Mouse (Mus musculus) T-helper 17 cell (primary cell): ENCODE data around the gene Cgref1.

ENCODE experiments used
- in situ Hi-C, 2 experiments: fragments of 300-600 bp; cut with MboI, MseI; formaldehyde crosslinking; loops; 1 replicate in 1 of 2; 2 replicates in 1 of 2; pipeline ENCODE4 v1.15.1; 2025; ENCODE audit warnings: high pct_unique_total_duplicates in 2 of 2

The Cgref1 gene

DNA sequence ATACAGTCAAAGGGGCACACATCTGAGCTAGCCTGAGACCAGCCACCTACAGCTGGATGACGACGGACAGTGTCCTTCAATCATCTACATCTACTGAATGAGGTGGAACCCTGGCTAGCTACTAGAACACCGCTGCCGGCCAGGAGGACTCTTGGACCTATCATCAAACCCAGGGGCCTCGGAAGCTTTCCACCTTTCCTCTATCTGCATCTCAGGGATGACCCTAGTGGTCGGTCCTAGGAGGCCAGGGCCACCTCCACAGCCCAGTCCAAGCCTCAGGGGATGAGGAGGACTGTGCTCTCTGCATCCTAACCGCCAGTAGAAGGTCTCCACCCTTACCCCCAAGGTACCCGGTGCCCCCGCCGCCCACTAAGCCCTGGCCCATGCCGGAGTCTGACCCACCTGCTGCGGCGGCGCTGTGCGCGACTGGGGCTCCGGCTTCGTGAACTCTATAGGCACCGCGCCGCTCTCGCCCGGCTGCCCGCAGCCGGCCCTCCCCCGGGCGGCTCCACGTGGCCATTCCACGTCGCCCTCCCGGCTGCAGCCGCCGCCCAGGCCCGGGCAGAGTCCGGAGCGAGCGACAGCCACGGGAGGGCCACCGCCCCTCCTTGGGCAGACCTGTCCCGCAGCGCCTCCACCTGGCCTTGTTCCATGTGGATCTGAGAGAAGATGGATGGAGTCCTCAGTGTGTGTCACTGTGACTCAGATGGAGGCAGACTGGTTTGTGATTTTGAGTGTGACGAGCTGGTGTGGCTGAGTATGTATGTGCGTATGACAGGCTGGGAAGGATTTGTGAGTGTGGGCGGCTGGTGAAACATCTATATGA lies at the start of gene Cgref1:
Gene Cgref1 (minus strand): TSS at position 636 of the 826 bp plus-strand sequence.
- in situ Hi-C loops = loop anchor here in 1 of 2 experiments (5.0 kb wide), 1 partner anchor 698 kb away; no protein-coding TSS in a partner anchor

DNA sequence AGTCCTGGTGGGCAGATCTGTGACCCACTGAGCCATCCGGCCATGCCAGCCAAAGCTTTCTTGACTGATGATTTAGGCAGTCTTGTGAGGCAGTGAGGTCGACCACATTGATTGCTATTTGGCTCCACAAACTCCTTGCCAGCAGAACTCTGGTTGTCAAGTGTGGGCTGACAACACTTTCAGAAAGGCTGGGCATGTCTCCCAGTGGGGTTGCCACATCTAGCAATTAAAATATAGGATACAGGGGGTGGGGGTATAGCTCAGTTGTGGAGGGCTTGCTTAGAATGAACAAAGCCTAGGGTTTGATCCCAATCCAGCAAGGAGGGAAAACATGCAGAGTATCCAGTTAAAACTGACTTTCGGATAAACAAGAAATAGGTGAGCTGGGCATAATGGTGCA lies 48.7 kb upstream of the Cgref1 start:
- in situ Hi-C loops = no loop called here

DNA sequence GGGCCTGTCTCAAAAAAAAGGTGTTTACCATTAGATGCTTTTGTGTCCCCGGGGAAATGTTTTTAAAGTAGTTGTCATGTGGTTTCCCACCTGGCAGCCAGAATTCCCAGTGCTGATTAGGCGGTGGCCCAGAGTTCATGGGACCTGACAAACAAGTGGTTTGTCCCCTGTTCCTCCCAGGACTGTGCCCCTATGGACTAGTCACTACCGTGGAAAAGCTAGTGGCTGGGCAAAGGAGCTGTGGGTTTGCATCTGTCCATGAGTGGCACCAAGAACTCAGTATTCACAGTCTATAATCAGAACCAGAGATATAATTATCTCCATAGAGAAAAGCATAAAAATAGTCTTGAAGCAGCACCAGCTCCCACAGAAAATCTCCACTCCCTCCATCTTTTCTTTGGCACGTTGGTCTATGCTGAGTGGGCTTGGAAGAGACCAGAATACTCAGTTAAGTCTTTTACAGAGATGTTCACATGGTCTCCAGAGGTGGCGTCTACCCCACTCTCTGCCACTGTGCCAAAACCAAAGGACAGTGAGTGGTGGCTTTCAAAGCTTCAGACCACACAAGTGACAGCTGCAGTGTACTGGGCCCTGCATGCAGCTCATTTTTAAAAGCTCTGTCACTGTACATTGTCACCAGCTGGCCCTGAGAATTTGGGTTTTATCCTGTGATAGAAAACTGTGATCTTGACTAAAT lies 47.7 kb upstream of the Cgref1 start:
- in situ Hi-C loops = no loop called here

DNA sequence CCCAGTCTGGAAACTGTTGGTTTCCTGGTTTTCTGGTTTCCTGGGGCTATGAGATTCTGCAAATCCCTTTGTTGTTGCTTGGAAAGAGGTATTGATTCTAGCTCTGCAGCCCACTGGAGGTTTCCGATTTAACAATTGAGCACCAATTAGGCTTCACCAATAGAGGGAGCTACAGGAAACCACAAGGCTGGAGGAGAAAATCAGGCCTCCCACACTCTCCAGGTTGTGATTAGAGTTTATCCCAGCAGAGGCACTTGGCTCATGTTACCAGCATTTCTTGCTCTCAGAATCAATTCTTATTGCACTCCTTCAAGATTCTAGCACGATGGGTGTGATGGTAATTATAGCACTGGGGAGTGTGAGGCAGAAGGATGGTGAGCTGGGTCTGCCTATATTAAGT lies 37.0 kb upstream of the Cgref1 start:
- in situ Hi-C loops = no loop called here

DNA sequence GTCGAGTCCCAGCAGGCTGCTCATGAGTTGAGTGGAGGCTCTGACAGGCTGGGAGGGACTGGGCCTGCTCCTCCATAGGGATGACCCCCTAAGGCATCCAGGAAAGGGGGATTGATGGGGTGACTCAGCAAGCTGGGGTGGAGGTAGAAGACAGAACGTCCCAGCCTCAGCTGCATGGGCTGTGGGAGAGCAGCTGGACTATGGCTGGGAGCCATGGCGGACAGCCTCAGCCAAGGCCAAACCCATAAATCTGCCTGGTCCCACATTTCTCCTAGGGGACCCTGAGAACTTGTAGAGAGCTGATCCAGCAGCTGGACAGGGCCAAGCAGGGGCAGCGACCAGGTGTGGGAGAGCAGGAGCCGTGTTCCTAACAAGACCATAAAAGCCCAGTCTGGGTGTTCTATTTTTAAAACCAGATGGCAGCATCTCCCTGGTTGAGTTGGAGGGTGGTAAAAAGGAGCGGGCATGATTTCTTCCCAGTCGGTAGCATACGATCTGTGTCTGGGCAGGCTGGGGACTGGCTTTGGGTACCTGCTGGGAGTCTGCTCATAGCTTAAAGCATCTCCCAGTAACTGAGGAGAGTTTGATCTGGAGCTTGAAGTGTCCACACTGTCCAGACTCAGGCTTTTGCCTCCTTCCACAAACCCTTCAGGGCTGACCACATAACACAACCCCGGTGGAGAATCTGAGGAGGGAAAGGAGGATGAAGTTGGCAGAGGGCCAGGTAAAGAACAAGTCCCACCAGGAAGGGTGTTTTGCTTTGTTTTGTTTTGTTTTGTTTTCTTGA lies 29.7 kb upstream of the Cgref1 start:
- in situ Hi-C loops = loop anchor here (5.0 kb wide), 1 partner anchor 43 kb away; no protein-coding TSS in a partner anchor

DNA sequence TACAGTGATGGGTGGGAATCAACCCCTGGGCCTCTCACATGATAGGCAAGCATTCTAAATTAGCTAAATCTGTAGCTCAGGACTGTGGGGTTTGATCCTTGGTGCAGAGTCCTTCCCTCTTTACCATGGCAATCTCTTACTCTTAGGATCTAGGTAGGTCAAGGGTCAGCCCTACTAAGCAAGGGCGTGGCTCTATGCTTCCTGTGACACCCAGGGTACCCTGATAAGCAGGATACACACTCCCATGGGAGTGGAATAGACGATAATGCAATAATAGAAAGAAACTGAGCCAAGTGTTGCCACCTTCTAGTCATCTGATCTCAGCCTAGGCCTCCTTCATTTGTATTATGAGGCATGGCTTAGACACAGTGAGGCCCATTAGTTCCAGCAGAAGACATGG lies 24.0 kb upstream of the Cgref1 start:
- in situ Hi-C loops = no loop called here

DNA sequence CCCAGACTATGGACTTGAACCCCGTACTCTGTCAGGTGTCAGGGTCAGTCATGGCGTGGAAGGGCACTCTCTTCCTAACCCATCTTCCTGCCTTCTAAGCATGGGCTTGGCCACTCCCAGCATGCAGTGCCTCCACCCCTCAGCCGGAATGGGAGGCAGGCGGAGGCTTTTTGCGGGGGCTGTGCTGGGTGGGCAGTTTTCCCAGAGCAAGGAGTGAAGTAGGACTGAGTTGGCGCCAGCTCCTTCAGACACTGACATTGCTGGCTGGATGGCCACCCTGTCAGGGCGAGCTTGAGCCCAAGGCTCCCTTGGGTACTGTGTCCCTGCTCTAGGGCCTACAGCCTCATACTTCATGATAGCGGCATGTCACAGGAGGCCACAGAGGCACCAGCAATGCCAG lies 23.0 kb upstream of the Cgref1 start, which contains the start of gene Tcf23:
Gene Tcf23 (plus strand): TSS at position 247 of the 400 bp plus-strand sequence.
- in situ Hi-C loops = no loop called here

DNA sequence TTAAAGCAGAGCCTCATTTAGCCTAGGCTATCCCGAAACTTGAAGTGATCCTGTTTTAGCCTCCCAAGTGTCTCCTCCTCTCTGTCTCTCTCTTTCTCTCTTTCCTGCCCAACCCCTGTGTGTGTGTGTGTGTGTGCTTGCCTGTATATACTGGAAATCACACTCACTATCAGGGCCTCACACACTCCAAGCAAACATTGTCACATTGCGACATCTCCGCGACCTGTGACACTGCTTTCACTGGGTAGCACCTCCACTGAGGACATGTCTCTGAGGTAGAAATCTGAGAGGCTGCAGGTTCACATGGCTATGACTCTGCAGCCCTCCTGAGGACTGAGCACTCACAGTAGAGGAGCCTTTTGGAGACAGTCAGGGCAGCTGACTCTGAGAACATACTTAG lies 20.8 kb upstream of the Cgref1 start:
- in situ Hi-C loops = no loop called here

DNA sequence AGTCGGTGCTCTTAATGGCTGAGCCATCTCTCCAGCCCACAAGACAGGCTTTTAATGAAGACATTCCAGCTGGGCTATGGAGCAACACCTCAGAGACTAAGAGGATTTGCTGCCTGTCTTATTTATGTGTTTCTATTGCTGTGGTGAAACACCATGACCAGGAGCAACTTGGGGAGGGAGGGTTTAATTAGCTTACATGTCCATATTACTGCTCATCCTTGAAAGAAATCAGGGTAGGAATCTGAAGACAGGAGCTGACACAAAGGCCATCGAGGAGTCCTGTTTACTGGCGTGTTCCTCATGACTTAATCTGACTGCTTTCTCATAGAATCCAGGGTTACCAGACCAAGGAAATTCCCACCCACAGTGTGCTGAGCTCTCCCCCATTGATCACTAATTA lies 18.5 kb upstream of the Cgref1 start:
- in situ Hi-C loops = no loop called here

DNA sequence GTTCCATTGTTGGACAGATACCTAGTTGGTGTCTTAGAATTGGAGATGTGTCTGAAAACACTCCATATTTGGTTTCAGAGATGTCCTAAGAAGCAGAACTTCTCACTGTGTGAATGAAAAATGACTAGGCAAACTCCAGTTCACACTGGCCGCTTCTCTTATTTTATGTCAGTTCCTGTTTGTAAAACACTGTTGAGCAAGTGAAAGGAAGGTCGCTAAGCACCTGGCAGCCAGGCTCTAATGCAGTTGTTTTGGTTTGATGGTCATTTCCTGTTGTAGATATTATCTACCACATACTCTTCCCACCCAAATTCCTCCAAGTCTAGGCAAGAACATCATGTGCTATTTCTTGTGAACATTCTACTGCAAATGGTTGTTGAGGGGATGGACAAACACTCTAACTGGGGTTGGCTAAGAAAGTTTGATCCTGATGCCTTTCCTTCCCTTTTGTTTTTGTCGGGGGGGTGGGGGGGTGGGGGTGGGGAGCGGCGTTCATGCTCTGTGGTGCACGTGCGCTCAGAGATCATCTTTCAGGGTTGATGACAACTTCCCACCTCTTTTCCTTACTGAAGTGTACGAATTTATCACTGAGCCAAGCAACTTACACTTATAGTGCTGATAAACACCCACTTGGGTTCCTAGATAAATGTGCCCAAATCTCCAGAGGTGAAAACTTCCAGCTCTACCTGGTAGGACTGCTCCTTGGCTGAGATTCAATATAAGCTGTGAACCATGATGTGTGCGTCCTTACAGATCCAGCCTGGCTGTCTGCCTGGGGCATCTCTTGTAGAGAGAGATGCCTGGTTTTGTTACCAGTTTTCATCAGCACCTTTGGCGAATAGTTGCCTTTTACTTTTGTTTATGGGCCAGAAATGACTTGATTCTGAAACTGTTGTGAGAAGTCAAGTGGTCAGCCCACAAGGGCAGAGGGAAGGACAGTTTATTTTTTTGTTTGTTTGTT lies 16.4 kb upstream of the Cgref1 start:
- in situ Hi-C loops = no loop called here

DNA sequence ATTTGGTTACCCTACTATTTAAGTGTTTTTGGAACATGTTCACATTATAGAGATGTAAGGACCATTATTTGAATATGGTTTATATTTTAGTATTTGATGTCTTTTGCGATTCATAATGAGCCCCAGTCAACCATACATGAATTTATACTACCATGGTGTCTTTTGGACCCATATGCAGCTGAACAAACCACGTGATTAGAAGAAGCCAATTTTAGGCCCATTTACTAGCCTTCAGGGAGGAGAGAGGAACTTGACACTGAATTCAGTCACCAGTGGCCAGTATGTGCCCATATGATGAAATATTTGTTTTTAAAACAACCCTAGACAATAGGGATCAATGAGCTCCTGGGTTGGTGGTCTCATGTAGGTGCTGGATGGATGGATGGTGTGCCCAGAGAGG lies 15.4 kb upstream of the Cgref1 start:
- in situ Hi-C loops = no loop called here

DNA sequence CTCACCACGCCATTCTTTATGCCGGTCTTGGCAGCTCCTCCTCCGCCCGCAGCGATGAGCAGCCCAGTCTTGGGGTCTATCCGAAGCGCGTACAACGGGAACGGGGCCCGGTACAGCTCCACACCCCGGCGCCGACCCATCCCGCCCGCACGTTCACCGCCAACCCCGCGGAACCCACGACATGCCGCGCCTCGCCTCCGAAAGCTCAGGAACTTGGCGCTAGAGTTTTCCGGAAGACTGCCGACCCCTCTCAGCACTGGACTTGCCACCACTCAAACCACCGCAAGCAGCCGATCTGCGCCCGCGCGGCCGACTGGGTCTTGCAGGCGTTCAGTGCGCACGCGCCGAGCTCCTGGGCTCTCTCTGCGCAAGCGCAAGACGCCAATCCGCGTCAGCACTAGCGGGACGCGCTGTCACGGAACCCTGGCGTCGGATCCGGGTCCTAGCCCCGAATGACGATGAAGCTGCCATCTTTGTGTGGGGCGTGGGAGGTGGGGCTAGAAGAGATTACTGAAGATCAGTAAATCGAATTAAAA lies 14.6 kb upstream of the Cgref1 start, which contains the start of gene Preb:
Gene Preb (minus strand): TSS at position 396 of the 536 bp plus-strand sequence.
- in situ Hi-C loops = no loop called here

DNA sequence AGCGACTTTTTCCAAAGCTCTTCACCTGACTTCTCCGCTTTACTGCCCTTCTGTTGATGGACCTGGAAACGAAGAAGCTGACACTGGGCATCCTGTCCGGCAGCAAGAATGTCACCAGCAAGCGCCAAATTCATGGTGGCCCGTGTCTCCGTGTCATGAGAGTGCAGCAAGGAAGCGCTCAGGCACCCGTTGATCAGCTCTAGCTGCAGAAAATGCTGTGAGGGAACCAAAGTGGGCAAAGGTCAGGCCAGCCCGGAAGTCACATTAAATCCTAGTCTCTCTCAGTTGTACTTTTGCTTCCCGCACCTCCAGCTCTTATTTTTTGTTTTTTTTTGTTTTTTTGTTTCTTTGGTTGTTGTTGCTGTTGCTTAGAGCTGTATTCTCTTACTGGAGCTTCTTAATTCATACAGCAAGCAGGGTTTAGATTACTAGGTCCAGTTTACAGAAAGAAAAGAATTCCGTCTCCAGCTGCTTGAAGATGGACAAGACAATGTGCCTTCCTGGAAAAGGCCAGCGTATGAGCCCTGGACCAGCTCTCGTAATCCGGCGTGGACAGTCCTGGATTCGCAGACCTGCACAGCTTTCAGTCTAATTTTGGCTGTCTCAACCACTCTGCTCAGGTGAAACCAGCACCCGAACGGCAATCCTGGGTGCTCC lies 13.9 kb upstream of the Cgref1 start:
- in situ Hi-C loops = no loop called here

DNA sequence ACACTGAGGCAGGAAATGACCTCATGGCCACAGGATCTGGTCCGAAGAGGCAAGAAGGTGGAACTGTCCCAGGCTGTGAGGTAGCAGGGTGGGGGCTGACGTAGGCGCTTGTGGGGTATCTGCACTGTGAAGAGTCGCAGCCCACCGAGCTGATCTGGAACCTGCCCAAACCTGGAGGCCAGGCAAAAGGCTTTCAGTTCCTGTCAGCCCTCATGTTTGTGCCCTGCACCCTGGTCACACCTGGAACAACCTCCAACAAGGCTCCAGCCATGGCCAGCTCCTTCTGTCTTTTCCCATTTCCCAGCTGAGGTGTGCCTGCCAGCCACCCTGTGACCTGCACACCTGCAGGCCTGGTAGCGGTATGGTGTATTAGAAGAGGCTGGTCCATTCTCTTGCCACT lies 12.5 kb upstream of the Cgref1 start:
- in situ Hi-C loops = no loop called here

DNA sequence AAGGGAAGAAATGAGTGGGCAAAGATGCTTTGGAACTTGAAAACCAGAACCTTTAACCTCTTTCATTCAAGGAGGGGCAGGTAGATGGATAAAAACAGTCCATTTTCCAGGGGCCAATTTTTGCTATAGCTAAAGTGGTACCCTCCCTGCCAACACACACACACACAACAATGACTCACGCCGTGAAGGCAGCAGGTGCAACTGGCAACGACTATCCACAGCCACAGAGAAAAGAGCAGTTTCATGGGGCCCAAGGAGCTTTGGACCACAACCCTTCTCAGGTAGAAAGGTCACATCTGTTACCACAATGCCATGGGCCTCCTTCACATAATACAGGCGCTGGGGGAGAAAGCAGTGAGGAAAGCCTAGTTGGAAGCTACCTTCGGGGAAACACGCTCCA lies 10.4 kb upstream of the Cgref1 start:
- in situ Hi-C loops = no loop called here

DNA sequence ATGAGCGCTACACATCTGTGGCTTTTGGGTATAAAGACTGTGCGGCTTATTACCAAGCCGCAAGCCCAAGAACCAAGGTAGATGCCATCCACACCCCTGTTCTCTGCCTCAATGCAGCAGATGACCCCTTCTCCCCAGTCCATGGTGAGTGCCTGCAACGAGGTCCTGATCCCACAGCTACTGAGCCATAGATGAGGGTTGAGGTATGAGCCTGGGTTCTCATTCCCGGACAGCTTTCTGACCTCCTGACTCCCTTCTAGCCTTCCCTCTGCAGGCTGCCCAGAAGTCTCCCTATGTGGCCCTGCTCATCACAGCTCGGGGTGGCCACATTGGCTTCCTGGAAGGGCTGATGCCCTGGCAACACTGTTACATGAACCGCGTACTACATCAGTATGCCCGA lies 9.2 kb upstream of the Cgref1 start:
- in situ Hi-C loops = no loop called here

DNA sequence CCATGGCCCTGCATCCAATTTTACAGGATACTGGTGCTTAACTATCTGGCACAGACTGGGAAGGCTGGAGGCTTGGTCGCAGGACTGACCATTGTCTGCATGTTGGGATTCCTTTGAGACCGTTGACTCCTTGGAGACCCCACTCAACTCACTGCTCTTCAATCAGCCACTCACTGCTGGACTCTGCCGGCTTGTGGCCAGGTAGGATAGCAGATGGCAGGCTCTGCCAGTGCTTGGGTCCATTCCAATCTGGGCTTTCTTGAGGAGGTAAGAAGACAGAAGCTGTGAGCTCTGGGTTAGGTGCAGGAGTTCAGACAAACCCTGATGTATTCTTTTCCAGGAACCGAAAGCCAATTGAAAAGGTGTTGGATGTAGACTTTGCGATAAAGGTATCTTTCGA lies 8.7 kb upstream of the Cgref1 start:
- in situ Hi-C loops = no loop called here

DNA sequence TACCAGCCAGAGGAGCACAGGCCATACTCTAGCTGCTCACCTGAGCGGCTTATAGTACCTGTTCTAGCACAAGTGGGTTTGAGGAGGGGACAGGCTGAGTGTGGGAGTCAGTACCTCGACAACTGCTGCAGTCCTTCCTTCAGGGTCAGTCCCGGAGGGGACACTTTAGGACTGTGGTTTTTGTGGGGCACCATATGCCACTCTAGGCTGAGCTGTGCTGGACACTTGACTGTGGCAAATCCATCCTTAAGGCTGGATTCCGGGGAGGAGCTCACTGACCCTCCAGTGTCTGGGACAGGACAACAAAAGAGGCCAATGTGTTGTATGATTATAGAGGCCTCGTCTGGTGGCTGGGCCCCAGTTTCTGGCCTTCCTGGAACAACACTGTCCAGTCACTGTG lies 7.2 kb upstream of the Cgref1 start:
- in situ Hi-C loops = no loop called here

DNA sequence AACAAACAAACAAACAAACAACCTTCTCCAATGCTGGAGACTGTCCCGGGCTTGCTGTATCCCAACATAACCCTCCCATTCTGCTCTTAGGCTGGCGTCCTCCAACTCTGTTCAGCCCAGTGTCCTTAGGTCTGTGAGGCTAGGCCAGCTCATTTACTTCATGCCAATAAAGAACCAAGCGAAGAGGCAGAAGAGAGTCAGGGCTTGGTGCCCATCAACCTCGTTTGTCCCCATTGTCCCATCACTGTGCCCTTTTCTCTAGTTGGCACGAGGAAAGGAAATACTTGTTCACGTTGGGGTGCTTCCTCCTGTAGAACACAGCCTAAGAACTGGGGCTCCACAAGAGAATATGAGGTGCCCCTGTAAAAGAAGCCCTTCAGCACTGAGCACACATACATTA lies 6.3 kb upstream of the Cgref1 start:
- in situ Hi-C loops = no loop called here

DNA sequence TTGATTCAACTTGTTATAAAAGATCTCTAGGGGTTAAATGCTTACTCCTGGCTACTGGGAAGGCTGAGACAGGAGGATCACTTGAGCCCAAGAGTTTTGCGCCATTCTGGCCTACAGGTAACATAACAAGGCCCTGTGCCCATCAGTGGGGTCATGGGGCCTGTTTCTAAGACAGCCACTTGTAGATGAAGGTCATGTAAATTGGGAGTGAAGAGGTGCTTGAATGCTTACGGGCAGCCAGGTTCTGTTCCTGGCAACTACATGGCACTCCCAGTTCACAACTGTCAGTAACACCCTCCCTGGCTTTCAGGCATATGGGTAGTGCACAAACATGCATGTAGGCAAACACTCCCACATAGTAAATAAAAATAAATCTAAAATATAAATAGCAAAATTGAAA lies 5.5 kb upstream of the Cgref1 start:
- in situ Hi-C loops = no loop called here
